Mouse (Mus musculus) left cerebral cortex, postnatal 14 days (tissue): ENCODE measurements at regions not wholly inside any gene's neighbourhood (a gene's known extent, or its start where the extent isn't known, plus 50 kb on each side); places are given as distances from the start of the nearest gene placed in this dataset.
"Not testable (repeated sequence)": the region's sequence is repeated elsewhere in the genome, so short reads cannot be mapped to it uniquely, and the experiment has no call there.

ENCODE experiments used
- DNase-seq, 2 experiments: peaks; one replicate each; pipeline ENCODE4 v3.0.0; 2021 to 2022; ENCODE audit warnings: low spot score in 2 of 2, mixed read lengths in 1 of 2
- intact Hi-C: fragments of 180-260 bp; cut with DNase I; formaldehyde crosslinking; loops from one replicate; pipeline ENCODE4 v1.15.1; 2025

DNA sequence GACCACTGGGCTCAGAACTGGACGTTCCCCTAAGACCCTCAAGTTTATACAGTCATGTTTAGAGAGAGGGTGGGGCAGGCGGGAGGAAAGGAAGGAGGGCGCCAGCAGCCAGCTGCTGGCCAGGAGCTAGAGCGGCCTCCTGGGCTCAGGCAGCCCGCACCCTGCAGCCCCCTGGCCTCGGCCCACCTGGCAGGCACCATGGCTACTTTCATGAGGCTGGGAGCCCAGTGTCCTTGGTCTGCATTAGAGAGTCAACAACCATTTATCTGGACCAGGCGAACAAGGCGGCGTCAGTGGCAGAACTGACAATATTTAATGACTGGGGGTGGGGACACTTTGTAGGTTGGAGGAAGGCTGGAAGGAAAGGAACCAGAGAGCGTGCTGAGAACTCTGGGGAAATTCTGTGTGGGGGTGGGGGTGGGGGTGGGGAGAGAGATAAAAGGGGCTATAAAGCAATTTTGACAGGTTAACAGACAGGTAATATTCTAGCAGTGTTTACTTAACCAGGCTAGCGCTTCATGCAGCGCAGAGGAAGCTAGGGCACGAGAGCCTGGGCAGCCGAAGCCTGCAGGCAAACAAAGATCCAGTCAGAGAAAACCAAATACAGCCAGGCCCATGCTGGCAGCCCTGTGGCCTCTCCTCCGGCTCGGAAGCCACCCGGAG is 365.6 kb downstream of the Sox9 start:
- DNase-seq, result no peak
- intact Hi-C loops, result no loop called here

DNA sequence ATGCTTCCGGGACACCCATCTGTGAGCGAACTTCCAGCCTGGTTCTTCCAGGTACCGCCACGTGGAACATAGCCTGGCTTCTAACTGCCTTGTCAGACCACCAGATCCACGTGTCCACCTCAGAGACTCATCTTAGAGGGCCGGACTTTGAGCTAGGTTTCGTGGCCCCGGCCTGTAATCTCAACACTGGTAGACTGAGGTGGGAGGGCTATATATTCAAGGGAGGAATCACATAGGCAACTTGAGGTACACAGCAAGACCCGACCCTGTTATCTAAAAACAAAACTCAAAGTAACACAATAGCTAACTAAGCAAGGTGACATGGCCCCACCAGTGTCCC is 366.1 kb downstream of the Sox9 start:
- DNase-seq, result no peak
- intact Hi-C loops, result no loop called here

DNA sequence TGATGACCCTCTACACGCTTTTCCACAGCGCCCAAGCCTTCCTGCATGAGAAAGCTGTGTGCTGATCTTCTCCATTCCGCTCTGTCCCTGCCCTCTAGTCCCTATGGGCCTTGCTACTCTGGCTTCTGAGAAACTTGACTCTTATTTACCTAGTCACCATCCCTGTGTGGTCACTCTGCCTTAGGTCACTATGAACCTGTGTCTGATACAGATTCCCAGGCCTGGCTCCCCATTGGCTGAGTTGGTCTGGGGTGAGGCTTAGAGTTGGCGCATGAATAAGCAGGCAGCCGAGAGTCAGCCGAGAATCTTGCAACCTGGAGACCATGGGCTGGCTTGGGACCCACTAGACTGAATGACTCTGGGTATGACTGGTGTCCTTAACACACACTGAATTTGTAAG is 373.5 kb downstream of the Sox9 start:
- intact Hi-C loops, result no loop called here
- no peak for DNase-seq

- intact Hi-C loops, result loop anchor here (2.0 to 10.0 kb wide), 4 partner anchors 383 to 1627 kb away; no protein-coding TSS in a partner anchor
- DNase-seq, result no peak
These were observed 381.9 kb downstream of the Sox9 start for GRCm38 (mm10) chr11:113163941-113164340.

DNA sequence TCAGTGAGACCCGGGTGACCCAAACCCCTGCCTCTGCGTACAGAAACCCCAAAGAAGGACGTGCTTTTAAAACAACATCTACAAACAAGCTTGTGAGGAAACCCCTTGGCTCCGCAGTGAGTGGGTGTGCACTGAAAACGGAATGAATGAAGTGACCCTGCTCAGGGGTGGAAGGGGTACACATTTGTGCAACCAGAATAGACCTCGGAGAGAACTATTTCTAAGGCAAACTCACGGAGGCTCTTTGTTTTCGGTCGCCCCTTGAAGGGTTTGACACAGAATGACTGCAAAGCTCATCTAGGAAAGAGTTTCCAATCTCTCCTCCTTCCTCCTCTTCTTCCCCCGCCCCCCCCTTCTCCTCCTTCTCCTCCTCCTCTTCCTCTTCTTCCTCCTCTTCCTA is 382.5 kb downstream of the Sox9 start:
- intact Hi-C loops, result loop anchor here (2.0 to 10.0 kb wide), 4 partner anchors 384 to 1628 kb away; no protein-coding TSS in a partner anchor
- DNase-seq, result no peak

DNA sequence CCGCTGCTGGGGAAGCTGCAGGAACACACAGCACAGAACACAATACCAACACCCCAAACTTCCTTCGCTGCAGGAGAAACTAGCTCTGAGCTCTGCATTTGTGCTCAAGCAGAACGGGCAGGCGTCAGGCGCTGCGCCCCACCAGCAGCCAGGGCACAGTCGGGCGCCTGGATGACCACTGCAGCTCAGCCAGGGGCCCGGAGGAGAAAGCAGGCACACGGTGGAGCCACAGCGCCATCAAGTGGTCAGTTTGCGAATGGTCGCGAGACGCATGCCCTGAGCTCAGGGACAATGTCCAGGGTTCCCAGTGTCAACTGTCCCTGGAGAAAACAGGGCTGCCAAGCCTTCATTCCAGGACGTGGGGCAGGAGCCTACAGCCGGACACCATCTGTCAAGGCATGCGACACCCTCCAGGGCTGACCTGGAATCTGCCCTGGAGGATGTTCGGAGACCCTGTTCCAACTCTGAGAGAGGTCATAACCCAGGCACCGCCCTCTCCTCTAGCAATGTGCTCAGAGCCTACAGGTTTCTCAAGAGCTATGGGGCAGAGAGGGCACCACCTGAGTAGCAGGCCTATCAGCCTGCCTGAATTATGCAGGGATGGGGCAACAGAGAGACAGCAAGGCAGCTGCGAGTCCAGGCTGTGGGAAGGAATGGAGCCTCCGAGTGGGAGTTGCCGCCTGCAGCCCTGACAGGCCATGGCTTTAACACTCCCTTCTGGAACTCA is 383.2 kb downstream of the Sox9 start:
- intact Hi-C loops, result loop anchor here (2.0 to 10.0 kb wide), 5 partner anchors 384 to 1628 kb away; no protein-coding TSS in a partner anchor
- DNase-seq, result peak; percentile 78 to 81

GRCm38 (mm10) chr11:113166517-113166916 is 384.5 kb downstream of the Sox9 start:
- intact Hi-C loops, result loop anchor here (5.0 to 10.0 kb wide), 3 partner anchors 952 to 1514 kb away; no protein-coding TSS in a partner anchor
- no peak for DNase-seq

DNA sequence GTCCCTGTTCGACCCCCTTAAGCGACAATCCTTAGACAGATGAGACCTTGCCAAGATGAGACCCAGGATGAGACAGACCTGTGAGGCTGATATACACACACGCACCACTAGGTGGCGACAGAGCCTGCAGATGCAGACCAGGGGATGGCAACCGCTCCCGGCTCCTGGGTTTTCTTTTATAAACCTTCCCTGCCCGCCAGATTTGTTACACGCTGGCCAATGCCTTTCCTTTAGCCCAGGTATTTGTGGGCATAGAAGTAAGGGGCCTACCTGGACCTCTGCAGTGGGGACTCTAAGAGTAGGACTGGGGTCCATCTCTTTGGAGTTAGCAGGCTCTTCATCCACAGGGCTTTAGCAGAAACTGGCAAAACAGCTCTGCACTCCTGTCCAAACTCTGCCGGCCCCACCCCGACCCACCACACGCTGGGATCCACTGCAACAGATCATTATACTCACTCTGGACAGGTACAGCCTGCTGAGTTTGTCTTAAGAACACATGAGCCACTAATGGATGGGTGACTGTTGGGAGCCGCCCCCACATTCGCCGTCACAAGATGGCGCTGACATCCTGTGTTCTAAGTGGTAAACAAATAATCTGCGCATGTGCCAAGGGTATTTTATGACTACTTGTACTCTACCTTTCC is 390.6 kb downstream of the Sox9 start:
- intact Hi-C loops, result loop anchor here (10.0 kb wide), 2 partner anchors 242 to 642 kb away; no protein-coding TSS in a partner anchor
- peak; percentile 79 to 81 for DNase-seq

DNA sequence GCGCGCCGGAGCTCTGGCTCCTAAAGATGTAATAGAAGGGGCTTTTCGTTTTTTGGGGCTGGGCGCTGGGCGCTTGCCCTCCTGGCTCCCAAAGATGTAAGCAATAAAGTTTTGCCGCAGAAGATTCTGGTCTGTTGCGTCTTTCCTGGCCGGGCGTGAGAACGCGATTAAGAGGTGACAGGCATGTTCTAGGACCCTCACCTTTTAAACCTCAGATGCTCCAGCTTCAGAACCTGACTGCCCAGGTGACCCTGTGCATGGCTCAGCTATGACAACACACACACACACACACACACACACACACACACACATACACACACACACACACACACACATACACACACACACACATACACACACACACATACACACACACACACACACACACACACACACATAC is 391.3 kb downstream of the Sox9 start:
- not testable (repeated sequence) for DNase-seq
- intact Hi-C loops, result loop anchor here (10.0 kb wide), 2 partner anchors 241 to 641 kb away; no protein-coding TSS in a partner anchor

DNA sequence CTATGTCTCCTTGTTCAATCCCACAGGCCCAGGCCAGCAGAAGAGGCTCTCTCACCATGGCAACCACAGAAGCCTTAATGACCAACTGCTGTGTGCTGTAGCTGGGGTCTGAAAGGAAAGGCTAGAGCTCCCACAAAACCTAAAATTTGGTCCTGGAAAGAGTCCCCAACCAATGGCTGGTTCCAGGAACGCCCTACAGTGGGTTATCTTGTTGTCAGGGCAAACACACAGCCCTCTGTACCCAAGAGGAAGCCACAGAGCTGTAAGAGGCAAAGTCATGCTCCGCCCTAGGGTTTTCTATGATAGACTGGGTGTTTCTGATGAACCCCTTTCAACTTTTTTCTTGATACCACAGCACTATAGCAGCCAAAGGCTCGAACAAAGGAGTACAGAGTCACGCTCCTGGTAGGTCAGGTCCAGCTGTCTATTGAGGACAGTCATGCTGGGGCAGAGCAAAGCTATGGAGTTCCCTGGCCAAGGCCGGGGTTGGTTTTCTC is 392.0 kb downstream of the Sox9 start:
- DNase-seq, result no peak
- intact Hi-C loops, result loop anchor here (1.0 to 10.0 kb wide), 3 partner anchors 241 to 641 kb away; no protein-coding TSS in a partner anchor

GRCm38 (mm10) chr11:113175323-113175722 is 393.3 kb downstream of the Sox9 start:
- no peak for DNase-seq
- intact Hi-C loops, result loop anchor here (5.0 to 10.0 kb wide), 3 partner anchors 112 to 639 kb away; no protein-coding TSS in a partner anchor

DNA sequence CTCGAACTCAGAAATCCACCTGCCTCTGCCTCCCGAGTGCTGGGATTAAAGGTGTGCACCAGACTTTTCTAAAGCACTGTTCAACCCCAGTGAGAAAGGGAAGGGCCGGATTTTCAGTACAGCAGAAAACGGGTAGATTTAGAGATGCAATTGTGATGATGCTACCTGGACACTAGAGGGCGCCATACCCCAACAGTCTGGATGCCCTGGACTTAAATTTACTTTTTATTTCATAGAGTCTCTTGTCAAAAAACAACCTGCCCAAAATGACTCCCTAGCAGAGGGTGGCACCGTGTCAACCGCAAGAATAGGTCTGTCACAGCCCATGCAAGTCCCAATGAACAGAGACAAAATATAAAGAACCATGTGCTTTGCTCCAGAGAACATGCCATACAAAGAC is 394.2 kb downstream of the Sox9 start:
- intact Hi-C loops, result loop anchor here (5.0 to 10.0 kb wide), 3 partner anchors 111 to 639 kb away; no protein-coding TSS in a partner anchor
- peak in 1 of 2 experiments; percentile 71 for DNase-seq

DNA sequence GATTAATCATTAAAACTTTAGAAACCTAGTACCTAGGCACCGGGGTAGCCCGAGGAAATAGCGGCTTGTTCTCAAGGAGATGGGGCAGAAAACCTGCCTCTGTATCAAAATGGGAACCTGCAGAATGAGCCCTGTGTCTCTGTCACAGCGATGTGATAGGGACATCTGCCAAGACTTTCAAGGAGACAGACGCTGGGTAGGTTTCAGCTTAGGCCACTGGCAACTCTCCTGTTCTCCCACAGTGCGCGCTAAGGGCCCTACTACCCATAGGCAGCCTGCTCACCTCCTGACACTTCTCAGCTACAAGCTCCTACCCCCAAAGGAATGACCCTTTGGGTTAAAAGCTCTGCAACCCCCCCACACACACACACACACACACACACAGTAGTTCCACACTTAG is 396.4 kb downstream of the Sox9 start:
- intact Hi-C loops, result loop anchor here (5.0 to 10.0 kb wide), 3 partner anchors 109 to 636 kb away; no protein-coding TSS in a partner anchor
- DNase-seq, result no peak

DNA sequence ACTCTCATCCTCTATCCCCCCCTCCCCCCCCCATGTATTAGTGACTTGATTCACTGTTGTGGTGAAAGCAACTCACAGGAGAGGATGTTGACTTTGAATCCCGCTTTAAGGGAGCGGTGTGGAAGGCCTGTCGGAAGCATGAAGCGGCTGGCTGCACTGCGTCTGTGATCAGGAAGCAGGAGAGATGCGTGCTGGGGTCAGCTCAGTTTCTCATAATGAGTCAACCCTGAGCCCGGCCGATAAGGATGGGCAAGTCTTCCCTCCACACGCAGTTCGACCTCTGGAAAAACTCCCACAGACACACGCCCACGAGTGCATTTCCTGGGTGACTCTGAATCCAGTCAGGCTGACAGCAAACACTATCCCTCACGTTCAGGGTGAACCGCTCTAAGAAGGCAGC is 398.0 kb downstream of the Sox9 start:
- intact Hi-C loops, result no loop called here
- DNase-seq, result no peak

GRCm38 (mm10) chr11:113182083-113182861 is 400.2 kb downstream of the Sox9 start:
- DNase-seq, result no peak
- intact Hi-C loops, result no loop called here

GRCm38 (mm10) chr11:113183556-113183955 is 401.5 kb downstream of the Sox9 start:
- DNase-seq, result no peak
- intact Hi-C loops, result no loop called here

GRCm38 (mm10) chr11:113184095-113184494 is 402.1 kb downstream of the Sox9 start:
- intact Hi-C loops, result no loop called here
- no peak for DNase-seq

DNA sequence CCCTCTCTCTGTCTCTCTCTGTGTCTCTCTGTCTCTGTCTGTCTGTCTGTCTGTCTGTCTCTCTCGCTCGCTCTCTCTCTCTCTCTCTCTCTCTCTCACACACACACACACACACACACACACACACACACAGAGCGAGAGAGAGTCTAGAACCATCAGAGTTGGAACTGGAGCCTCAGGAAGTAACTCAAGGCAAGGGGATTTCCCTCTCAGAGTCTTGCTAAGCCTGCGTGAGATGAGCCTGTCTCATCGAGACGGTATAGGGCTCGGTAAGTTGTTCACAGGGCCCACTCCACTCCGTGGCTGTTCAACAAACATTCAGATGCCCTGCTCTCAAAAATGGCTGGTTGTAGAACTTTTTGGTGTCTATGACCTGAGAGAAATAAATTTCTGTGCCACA is 405.4 kb downstream of the Sox9 start:
- no peak for DNase-seq
- intact Hi-C loops, result no loop called here

DNA sequence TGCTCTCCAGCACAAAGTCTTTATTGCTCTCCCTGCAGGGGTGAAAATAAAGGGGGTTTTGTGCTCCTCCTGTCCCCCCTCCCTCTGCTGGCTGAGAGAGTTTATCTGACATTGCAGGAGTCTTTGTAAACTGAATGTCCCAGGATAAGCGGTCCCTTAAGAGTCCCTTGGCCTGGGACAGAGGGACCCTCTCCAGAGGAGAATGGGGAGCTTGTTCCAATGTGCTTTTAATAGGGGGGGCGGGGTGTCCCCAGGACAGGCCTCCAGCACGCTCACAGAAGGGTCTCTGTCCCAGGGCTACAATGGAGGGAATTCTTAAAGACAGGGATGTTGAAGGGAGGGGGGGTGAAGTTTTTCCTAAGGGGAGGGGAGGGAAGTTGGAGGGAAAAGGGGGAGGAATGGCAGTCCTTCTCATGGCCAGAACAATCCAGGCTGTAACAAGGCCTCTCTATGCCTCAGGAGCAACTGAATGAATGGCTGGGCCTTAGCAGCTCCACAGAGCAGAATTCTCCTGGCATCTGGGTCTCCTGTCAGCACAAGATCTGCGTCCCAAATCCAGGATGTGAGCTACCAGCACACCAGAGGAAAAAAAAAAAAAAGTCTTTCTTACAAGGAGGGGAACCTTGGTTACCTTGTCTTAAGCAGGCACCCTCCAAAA is 406.4 kb downstream of the Sox9 start:
- DNase-seq, result peak; percentile 42 to 66
- intact Hi-C loops, result no loop called here
